Mouse (Mus musculus) intestine, embryonic 14.5 days (tissue): ENCODE results near the gene Rep15. TPM values are rescaled to one million over a fixed set of nuclear protein-coding genes. Genes with fewer than 3 reads are reported as not detected.

ENCODE experiments used
- polyA plus RNA-seq: library from polyadenylated mRNA; unstranded; fragments of >200 nt; fragmentation: Nextera tagmentation; extraction: Ambion mirVana; gene quantifications from 2 replicates; pipeline ENCODE4 v1.2.1, GENCODE M21; 2014

Rep15 gene
- polyA plus RNA-seq, 1 experiment from 2014 or later, result 2.5 TPM

Other genes with a start within 250 kb of the Rep15 start
- 2.2 and 2.6 TPM in 2 replicates for gene Arntl2, start 236.5 kb upstream of the Rep15 start, polyA plus RNA-seq
- gene Smco2, start 182.5 kb upstream of the Rep15 start, polyA plus RNA-seq, result not detected in 2 replicates
- gene Ppfibp1, start 144.1 kb upstream of the Rep15 start, polyA plus RNA-seq, result 48.1 and 50.4 TPM in 2 replicates
- 0.24 and 0.34 TPM in 2 replicates for gene 1700034J05Rik, start 78.2 kb upstream of the Rep15 start, polyA plus RNA-seq
- 149 TPM in 2 replicates for gene Mrps35, start 10.2 kb downstream of the Rep15 start, polyA plus RNA-seq
- 2.6 and 3.0 TPM in 2 replicates for gene Mansc4, start 54.4 kb downstream of the Rep15 start, polyA plus RNA-seq
- 11.2 and 11.3 TPM in 2 replicates for gene Klhl42, start 58.8 kb downstream of the Rep15 start, polyA plus RNA-seq
- 1.0 and 1.5 TPM in 2 replicates for gene Pthlh, start 231.6 kb downstream of the Rep15 start, polyA plus RNA-seq